ENCODE assay signal across 16 mouse cellular contexts in the genomic region with DNA sequence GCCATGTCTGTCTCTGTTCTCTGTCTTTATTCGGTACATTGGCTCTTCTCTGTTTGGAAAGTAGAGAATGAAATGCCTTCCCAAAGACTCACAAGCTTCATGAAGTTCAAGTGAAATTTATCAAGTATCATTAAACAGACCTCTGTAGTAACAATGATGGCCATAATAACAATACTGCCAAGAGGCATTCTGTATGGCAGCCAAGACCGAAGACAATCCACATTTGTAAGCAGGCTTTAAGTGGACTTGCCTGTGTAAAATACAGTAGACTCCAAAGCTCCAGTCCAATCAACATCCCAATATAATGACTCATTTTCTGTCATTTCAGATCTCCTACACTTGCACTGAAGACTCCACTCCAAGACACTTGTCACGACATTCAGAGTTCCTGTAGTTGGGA.
"Had no signal": no experiment of that assay in that cellular context is flagged by ENCODE, and none has a peak within 500 bp of the region (broad histone marks: within the 10 kb centered on the region; RNA-seq: fewer than 3 reads in every experiment).

No protein-coding gene starts in this region.

- H3K4me1 ChIP-seq: neural tube, embryonic 13.5 days; neural tube, embryonic 15.5 days; stomach, embryonic 15.5 days had no signal

- DNase-seq: retina, postnatal 1 day; right cerebral cortex, adult 18-20 months; right cerebral cortex, postnatal 14 days; right cerebral cortex, postnatal 25 days; right cerebral cortex, postnatal 4 days; spleen, adult 18-20 months; thymus, adult 18-20 months; thymus, adult 2 months; thymus, postnatal 14 days; thymus, postnatal 25 days; thymus, postnatal 36 days; thymus, postnatal 4 days had no signal

- H3K9me3 ChIP-seq: neural tube, embryonic 13.5 days; neural tube, embryonic 15.5 days; stomach, embryonic 15.5 days had no signal

- H3K27me3 ChIP-seq: neural tube, embryonic 13.5 days; neural tube, embryonic 15.5 days; stomach, embryonic 15.5 days had no signal

- H3K4me2 ChIP-seq: neural tube, embryonic 13.5 days; neural tube, embryonic 15.5 days; stomach, embryonic 15.5 days had no signal

- H3K9ac ChIP-seq: neural tube, embryonic 13.5 days; neural tube, embryonic 15.5 days; stomach, embryonic 15.5 days had no signal

- H3K4me3 ChIP-seq: neural tube, embryonic 13.5 days; neural tube, embryonic 15.5 days; stomach, embryonic 15.5 days had no signal

- H3K27ac ChIP-seq: neural tube, embryonic 13.5 days; neural tube, embryonic 15.5 days; stomach, embryonic 15.5 days; stomach, postnatal 0 days had no signal

- H3K36me3 ChIP-seq: neural tube, embryonic 13.5 days; neural tube, embryonic 15.5 days; stomach, embryonic 15.5 days had no signal
